In the genomic region with DNA sequence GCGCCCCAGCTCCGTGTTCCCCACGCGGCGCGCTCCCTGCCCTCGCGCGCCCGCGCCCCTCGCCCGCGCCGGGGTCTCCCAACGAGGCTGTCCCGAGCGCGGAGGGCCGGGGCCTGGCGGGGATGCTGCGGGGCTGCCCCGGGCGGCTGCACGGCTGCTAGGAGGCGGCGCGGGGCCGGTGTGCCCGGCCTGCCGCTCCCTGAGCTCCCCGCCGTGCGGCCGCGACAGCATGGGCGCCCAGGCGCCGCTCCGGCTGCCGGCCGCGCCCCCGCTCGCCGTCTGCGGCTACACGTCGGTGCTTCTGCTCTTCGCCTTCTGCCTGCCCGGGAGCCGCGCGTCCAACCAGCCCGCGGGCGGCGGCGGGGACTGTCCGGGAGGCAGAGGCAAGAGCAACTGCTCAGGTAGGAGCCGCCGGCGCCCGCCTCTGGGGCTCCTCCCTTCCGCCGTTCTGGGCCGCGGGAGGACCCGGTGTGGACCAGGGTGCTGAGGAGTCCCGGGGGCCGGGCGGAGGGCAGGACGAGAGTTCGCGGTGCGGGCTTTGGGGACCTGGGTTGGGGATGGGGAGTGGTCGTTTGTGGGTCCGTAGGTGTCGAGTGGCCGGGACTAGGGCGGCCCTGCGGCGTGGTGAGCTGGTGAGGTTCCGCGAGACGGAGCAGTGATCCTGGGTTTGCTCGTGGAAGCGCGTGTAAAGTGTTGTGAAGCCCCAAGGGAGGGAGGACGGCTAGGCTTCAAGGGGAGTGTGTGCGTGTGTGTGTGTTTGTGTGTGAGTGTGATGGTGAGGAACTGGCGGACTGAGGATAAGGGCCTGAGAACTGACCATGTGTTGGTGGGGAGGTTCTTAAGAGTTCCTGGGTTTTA, we compare ENCODE assay signal across 8 mouse cellular contexts. TPM values are rescaled to one million over a fixed set of nuclear protein-coding genes. Genes with fewer than 3 reads are reported as not detected.
DNase-seq lines count a peak whose midpoint lies in the region; ATAC-seq and TF ChIP-seq lines count a peak whose summit lies in the region.

No protein-coding gene starts in this region.

- peak overlapping the region; percentile 77 for H3K4me2 ChIP-seq in liver, embryonic 13.5 days

- WGBS in liver, embryonic 13.5 days (ENCODE audit: insufficient replicate concordance), result 1% methylated on average over 67 of the region's 92 CpGs

- H3K4me3 ChIP-seq in gastrocnemius, adult 2 months, result peak overlapping the region; percentile 77
- H3K4me3 ChIP-seq in liver, embryonic 13.5 days (replicated peaks), result peak overlapping the region; percentile 65

- intact Hi-C loops in gastrocnemius, adult 2 months (cut with DNase I), result loop anchor here (5.0 kb wide), 1 partner anchor 92 kb away; no protein-coding TSS in a partner anchor

- peaks cover 34% of the 10 kb centered on the region for H3K27me3 ChIP-seq in liver, embryonic 13.5 days

- H3K27ac ChIP-seq in gastrocnemius, adult 2 months, result no peak overlapping the region
- no peak overlapping the region for H3K27ac ChIP-seq in liver, embryonic 13.5 days

- ATAC-seq in liver, embryonic 13.5 days (ENCODE audit: low read depth), result peak; percentile 59

- peak overlapping the region; percentile 57 for H3K9ac ChIP-seq in liver, embryonic 13.5 days

- no peaks in the 10 kb centered on the region for H3K9me3 ChIP-seq in liver, embryonic 13.5 days (replicated peaks)

- H3K4me1 ChIP-seq in liver, embryonic 13.5 days (replicated peaks), result peaks cover 7% of the 10 kb centered on the region; the same call in 1 of the 2 replicates

- TF ChIP-seq CTCF in gastrocnemius, adult 2 months (IDR thresholded peaks at IDR 0.05), result no peak

- H3K36me3 ChIP-seq in liver, embryonic 13.5 days, result no peaks in the 10 kb centered on the region

- DNase-seq in gastrocnemius, adult 2 months, result peak; percentile 52
- DNase-seq in gastrocnemius, adult 18-20 months (ENCODE audit: low spot score), result no peak
- DNase-seq in adrenal gland, postnatal 4 days (ENCODE audit: low spot score in 2 of 2), result peak; percentile 12 to 13
- peak; percentile 57 for DNase-seq in forelimb bud, embryonic 11.5 days (ENCODE audit: low read depth, low spot score)
- peak; percentile 23 for DNase-seq in kidney, adult 11 months
- peak; percentile 13 for DNase-seq in liver, embryonic 13.5 days
- peak; percentile 84 for DNase-seq in neural tube, embryonic 10.5 days (ENCODE audit: extremely low spot score, low spot score)
- DNase-seq in testis, postnatal 14 days (ENCODE audit: low spot score), result peak; percentile 64

RNA-seq across cellular contexts. Expression of a gene that starts 0.5 kb away (rescaled TPM):
- under 1 TPM; 0.38 to 0.98 TPM for total RNA-seq in gastrocnemius, adult 2 months (2021)
- total RNA-seq in gastrocnemius, adult 18-20 months (2021), result under 1 TPM; 0.52 to 0.66 TPM
- total RNA-seq in adrenal gland, postnatal 4 days (2021), result 10 to 100 TPM; 32.5 to 38.3 TPM
- polyA plus RNA-seq in liver, embryonic 13.5 days (2015; fragmentation: Nextera tagmentation; extraction: Ambion mirVana), result 2.5 and 2.6 TPM in 2 replicates

RNA-seq across cellular contexts. Expression of a gene that starts 45.7 kb away (rescaled TPM):
- total RNA-seq in gastrocnemius, adult 2 months (2021), result 10 to 100 TPM; 13.9 to 20.1 TPM
- total RNA-seq in gastrocnemius, adult 18-20 months (2021), result 10 to 100 TPM; 17.4 to 17.9 TPM
- total RNA-seq in adrenal gland, postnatal 4 days (2021), result 10 to 100 TPM; 28.0 to 28.7 TPM
- 3.3 and 3.4 TPM in 2 replicates for polyA plus RNA-seq in liver, embryonic 13.5 days (2015; fragmentation: Nextera tagmentation; extraction: Ambion mirVana)

Comparison
In these comparisons a context has a peak if more than half of its experiments do, and no peak if none do; other contexts are left out.
1. RNA of a gene that starts 0.5 kb away (total RNA-seq): 32.5 to 38.3 TPM in adrenal gland, postnatal 4 days; 0.38 to 0.98 TPM in gastrocnemius, adult 2 months and 0.52 to 0.66 TPM in gastrocnemius, adult 18-20 months; every median in the first group is over 10 times any median in the second.